Mouse (Mus musculus) frontal cortex, postnatal 14 days (tissue): ENCODE data around the gene Gar1.

Source experiments
- DNase-seq, 2 experiments: peaks; one replicate each; pipeline ENCODE4 v3.0.0; 2022; ENCODE audit warnings: low spot score in 2 of 2

The Gar1 gene

DNA sequence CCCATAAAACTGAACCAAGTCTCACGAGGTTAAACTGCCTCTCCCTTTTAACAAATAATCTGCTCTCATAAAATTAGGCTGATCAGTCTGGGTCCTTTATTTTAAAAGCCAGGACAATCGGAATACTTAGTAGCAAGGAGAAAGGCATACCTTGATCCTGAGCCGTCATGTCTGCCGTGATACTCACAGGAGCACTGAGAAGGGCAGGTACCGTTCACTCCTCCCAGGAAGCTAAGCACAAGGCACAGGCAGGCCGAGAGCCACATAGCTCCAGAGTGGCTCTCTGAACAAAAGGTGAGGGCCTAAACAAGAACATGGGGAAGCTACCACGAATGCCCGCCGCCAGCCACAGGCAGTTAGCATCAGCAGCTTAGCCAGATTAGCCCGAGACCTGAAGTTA lies 27.4 kb downstream of the Gar1 start, which contains the start of gene Lrit3:
Lrit3 (minus strand) TSS at position 266 of the 400 bp plus-strand sequence.
- no peak for DNase-seq

DNA sequence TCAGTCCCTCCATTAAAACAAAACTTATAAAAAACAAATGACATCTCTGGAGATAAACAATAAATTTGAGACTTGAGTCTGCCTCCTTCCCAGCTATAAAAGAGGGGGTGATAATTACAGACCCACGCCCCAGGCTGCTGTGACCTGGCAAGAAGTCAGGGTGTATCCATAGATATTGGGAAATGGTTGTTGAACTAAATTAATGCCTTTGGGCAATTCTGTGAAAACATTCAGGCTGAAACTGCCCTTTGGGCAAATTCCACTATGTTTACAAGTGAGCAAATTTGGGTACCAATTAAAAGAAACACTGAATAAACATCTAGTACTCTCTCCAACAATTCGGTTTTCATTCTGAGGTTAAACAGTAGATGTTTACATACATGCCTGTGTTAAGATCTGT lies 32.2 kb downstream of the Gar1 start:
- DNase-seq = no peak

DNA sequence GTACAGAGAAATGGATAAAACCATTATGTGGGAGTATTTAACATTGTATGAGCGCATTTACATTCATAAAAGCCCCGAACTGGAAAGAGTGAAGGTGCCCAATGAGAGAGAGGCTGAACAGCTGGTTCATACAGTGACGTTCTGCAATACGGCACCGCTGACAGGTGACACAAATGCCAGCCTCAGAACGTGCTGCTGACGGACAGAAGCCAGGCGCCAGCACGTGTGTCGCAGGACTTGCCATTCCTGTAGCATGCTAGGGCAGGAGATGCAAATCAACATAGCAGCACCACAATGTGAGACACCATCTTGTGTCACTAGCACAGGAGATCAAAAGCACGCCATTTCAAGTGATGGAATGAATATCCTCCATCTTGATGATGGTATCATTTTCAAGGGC lies 32.6 kb downstream of the Gar1 start:
- no peak for DNase-seq

DNA sequence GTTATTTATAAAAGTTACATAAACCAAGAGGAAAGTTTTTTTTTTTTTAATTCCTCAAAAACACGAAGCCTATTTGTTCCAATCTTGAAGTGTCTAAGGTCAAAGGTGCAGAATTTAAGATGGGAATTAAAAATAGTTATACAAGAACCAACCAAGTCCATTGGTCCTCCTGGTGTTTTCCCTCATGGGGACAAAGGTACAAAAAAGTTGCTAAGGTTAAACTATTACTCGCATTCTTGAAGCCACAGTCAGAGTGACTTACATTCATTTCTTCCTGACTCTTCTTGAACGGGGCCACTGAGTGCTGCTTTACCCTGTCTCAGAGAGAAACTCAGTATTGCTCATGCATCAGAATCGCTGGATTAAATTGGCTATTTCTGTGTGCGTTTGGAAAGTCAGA lies 33.9 kb downstream of the Gar1 start:
- DNase-seq = no peak

DNA sequence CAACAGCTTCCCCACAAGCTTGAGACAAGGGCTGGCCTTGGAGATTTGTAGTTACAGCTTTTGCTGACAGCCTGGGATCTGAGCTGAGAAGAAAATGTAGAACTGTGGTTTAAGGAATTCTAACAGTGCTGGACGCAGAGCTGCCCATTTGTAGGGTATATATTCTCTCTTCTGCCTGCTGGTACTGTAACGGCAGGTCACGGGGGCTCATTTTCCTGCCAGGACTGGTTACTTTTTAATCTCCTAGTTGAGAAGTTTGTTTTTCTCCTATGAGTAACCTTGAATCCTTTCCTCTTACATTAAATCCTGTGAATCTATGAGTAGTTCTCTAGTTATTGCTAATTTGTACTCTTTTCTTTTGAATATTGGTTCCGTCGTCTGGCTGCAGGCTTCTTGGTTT lies 37.4 kb downstream of the Gar1 start:
- no peak for DNase-seq

DNA sequence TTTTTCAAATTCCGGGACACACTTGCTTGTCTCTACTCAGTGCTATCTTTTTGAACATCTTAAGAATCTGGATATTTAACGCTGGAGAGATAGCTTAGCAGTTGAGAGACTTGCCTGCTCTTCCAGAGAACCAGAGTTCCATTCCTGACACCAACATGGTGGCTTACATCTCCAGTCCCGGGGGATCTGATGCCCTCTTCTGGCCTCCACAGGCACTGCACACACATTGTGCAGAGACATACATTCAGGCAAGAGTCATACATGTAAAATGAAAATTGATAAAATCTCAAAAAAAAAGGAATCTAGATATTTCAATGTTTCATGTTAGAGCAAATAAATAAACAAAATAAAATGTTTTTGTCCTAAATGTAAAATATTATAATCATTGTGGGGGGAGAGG lies 48.5 kb downstream of the Gar1 start:
- no peak for DNase-seq

DNA sequence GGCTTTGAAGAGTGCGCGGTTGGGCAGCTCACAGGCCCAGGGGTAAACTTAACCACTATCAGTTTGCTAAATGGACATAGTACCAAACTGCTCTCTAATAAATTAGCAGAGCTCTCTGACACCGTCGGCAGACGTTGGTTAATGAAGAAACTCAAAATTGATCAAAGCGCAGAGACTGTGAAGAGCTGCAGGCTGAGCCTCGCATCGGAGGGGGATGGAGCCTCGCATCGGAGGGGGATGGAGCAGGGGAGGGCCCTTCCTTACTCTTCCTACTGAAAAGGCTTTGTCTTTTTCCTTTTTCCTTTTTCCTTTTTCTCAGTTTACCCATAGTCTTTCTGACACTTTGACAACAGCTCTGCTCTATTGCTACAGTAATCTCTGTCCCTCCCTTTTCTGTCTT lies 49.8 kb downstream of the Gar1 start:
- DNase-seq = no peak
